Mouse (Mus musculus): Measurements from ENCODE around the gene Hrg.

DNA sequence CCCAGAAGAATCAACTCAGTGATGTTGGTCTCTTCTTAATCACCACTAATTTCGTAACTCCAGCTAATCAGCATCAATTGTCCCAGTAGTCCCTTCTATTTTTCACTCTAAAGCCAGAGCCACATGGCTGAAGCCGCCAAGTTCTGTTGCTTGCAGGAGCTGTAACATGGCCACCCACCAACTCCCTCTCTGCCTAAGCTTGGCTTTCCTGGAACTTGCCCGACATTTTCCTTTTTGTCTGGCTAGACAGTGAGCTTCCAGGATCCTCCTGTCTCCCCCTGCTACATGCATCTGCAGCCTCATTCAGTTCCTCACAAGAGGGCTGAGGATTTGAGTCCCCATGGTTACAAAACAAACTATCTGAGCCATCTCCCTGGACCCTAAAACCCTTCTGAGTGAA is 38.9 kb upstream of the Hrg start:
- TF ChIP-seq CTCF (IDR thresholded peaks at IDR 0.05; ENCODE audit: borderline replicate concordance, insufficient read depth, low read depth, low read length) (no peak), POLR2A (IDR thresholded peaks at IDR 0.05; ENCODE audit: borderline replicate concordance, insufficient read depth, low read length) (no peak)

Measured in cerebellum, adult 2 months (tissue).